Mouse (Mus musculus): Measurements from ENCODE around the gene Fcgr1.

DNA sequence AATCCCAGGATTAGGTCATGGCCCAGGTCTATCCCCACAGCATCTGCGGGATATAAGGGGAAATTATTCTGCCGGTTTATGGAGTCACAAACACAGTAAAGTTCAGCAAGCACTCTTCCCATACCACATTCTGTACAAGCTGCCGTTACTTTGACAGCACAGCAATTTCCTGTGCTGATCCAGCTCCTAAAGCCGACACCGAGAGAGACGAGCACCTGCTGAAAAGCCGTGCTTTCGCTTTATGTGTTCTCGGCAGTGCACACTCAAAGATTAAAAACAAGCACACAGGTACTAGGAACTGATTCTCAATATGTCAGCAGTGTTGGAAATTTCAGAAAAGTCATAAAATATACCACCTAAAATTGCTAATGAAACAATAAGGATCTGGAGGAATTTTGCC lies 12.7 kb upstream of the Fcgr1 start:
- TF ChIP-seq CTCF (IDR thresholded peaks at IDR 0.05; ENCODE audit: extremely low read depth, insufficient read depth, low read length) (no peak), POLR2A (IDR thresholded peaks at IDR 0.05; ENCODE audit: extremely low read depth, insufficient read depth, low read length) (no peak)
